Mouse (Mus musculus): ENCODE data around the gene Mtus2. TPM values are rescaled to one million over a fixed set of nuclear protein-coding genes. Genes with fewer than 3 reads are reported as not detected.

Mtus2 gene
- polyA plus RNA-seq, 1 experiment from 2014 or later: 48.9 TPM

DNA sequence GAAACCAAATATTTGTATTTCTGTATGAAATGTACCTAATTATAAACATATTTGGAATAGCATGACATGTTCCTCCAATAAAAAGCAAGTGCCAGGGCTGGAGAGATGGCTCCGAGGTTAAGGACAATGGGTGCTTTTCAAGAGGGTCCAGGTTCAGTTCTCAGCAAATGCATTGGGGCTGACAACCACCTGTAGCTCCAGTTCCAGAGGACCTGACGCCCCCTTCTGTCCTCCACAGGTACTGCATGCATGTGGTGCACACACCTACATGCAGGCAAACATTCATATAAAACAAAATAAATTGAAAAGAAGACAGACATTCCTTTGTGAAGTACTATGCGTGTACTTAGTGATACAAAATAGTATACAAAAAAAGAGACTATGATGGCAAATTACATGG, 102.2 kb downstream of the Mtus2 start:
- 73% methylated on average over 3 of the region's 3 CpGs for WGBS
- Histone ChIP-seq H3K4me1 (no peaks in the 10 kb centered on the region), H3K9ac (no peak overlapping the region), H3K27me3 (no peaks in the 10 kb centered on the region), H3K27ac (no peak overlapping the region), H3K36me3 (no peaks in the 10 kb centered on the region), H3K4me3 (no peak overlapping the region), H3K4me2 (replicated peaks) (no peak overlapping the region), H3K9me3 (replicated peaks) (no peaks in the 10 kb centered on the region; the same call in 1 of the 2 replicates)
- no peak for ATAC-seq (ENCODE audit: low FRiP score)

DNA sequence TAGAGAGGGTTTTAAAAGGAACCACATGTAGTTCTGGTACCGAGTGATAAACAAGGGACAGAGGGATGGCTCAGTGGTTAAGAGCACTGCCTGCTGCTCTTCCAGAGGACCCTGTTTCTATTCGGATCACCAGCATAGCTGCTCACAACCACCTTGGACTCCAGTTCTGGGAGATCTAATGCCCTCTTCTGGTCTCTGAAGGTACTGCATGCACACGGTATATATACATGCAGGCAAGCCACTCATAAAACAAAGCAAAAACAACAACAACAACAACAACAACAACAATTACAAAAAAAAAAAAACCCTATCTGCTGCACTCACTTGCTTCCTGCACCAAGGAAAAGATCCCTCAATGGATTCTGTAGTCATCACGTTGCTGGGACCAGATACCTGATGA, 104.7 kb downstream of the Mtus2 start:
- H3K4me3 ChIP-seq: no peak overlapping the region
- WGBS: 89% methylated on average over 4 of the region's 4 CpGs
- H3K9me3 ChIP-seq (replicated peaks): no peaks in the 10 kb centered on the region; the same call in 1 of the 2 replicates
- no peak overlapping the region for H3K27ac ChIP-seq
- H3K36me3 ChIP-seq: no peaks in the 10 kb centered on the region
- H3K9ac ChIP-seq: no peak overlapping the region
- no peak overlapping the region for H3K4me2 ChIP-seq (replicated peaks)
- no peaks in the 10 kb centered on the region for H3K27me3 ChIP-seq
- H3K4me1 ChIP-seq: no peaks in the 10 kb centered on the region
- no peak for ATAC-seq (ENCODE audit: low FRiP score)

DNA sequence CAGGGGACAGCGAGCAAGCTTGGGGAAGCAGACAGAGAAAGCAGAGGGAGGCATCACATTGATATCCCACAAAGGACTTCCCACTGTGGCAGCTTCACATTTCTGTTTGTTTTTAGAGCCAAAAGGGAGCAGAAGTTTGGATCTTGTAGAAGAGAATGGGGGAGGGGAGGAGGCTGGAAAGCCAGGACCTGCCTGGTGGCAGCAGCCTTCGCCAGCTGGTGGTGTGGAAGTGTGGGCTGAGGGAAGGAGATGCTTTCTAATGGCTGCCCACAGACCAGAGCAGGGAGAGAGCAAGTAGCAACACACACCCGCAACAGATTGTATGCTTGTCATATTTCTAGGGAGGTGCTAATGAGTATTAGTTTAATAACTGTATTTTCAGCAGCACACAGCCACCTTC, 106.6 kb downstream of the Mtus2 start:
- Histone ChIP-seq H3K4me1 (no peaks in the 10 kb centered on the region), H3K9me3 (replicated peaks) (no peaks in the 10 kb centered on the region; the same call in 1 of the 2 replicates), H3K9ac (no peak overlapping the region), H3K36me3 (no peaks in the 10 kb centered on the region), H3K27me3 (no peaks in the 10 kb centered on the region), H3K27ac (no peak overlapping the region), H3K4me2 (replicated peaks) (no peak overlapping the region), H3K4me3 (no peak overlapping the region)
- 76% methylated on average over 3 of the region's 3 CpGs for WGBS
- ATAC-seq (ENCODE audit: low FRiP score): no peak

DNA sequence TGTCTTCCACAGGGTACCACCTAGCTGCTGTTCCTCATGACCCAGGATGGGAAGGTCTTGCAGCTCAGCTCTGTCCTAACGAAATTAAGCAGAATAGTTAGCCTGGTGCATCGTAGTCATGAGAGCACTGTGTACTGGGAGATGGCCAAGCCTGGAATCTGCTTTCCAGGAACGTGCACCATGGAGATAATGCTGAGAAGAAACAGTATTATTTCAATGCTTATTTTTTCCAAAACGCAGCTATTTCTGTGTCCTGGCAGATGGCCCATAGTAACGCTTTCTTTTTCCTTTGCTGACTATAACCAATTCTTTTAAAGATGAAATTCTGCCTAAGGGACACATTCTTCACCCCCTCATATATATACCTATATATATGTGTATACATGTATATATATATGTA, 108.1 kb downstream of the Mtus2 start:
- 83% methylated on average over 5 of the region's 5 CpGs for WGBS
- H3K27me3 ChIP-seq: no peaks in the 10 kb centered on the region
- no peaks in the 10 kb centered on the region for H3K36me3 ChIP-seq
- H3K4me2 ChIP-seq (replicated peaks): no peak overlapping the region
- no peaks in the 10 kb centered on the region; the same call in 1 of the 2 replicates for H3K9me3 ChIP-seq (replicated peaks)
- no peaks in the 10 kb centered on the region for H3K4me1 ChIP-seq
- H3K9ac ChIP-seq: no peak overlapping the region
- no peak overlapping the region for H3K4me3 ChIP-seq
- ATAC-seq (ENCODE audit: low FRiP score): no peak
- H3K27ac ChIP-seq: no peak overlapping the region

DNA sequence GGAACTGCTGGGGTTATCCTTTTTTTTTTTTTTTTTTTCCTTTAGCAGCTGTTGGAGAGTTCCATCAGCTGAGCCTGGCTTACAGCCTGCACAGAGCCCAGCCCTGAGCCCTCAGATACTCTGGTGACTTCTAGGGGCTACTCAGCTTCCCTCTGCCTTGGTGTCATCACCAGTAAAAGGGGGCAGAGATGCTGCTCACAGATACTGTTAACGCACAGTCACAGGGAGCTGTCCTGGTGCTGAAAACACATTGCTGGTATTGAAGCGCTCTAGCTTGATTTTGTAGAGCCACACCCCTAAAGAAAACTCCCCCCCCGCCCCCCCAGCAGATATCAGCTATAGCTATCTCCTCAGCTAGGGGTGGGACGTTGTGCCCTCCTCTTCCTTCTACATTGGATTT, 112.8 kb downstream of the Mtus2 start:
- H3K27me3 ChIP-seq: no peaks in the 10 kb centered on the region
- no peak overlapping the region for H3K4me3 ChIP-seq
- no peaks in the 10 kb centered on the region for H3K4me1 ChIP-seq
- WGBS: 9% methylated on average over 4 of the region's 4 CpGs
- no peak for ATAC-seq (ENCODE audit: low FRiP score)
- H3K4me2 ChIP-seq (replicated peaks): no peak overlapping the region
- no peak overlapping the region for H3K9ac ChIP-seq
- H3K27ac ChIP-seq: no peak overlapping the region
- H3K36me3 ChIP-seq: no peaks in the 10 kb centered on the region
- H3K9me3 ChIP-seq (replicated peaks): no peaks in the 10 kb centered on the region

DNA sequence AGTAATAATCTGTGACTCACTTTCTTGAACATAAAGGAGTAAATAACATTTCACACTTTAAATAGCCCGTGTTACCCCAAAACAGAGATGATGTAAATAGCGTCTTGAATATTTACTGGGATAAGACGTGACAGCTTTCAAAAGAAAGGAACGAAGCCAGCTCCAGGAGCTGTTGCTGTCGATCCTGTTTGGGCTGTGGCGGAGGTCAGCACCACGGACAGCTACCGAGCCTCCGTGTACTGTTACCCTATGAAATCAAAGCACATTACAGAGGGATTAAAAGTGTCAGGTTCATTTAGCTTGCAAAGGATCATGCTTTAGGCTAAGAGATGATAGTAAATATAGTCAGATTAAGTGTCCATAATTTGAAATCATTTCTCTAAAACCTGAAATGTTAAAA, 114.7 kb downstream of the Mtus2 start:
- no peaks in the 10 kb centered on the region for H3K36me3 ChIP-seq
- no peak for ATAC-seq (ENCODE audit: low FRiP score)
- 10% methylated on average over 9 of the region's 9 CpGs for WGBS
- H3K4me2 ChIP-seq (replicated peaks): no peak overlapping the region
- H3K9me3 ChIP-seq (replicated peaks): no peaks in the 10 kb centered on the region
- no peak overlapping the region for H3K27ac ChIP-seq
- H3K9ac ChIP-seq: no peak overlapping the region
- no peaks in the 10 kb centered on the region for H3K4me1 ChIP-seq
- no peak overlapping the region for H3K4me3 ChIP-seq
- no peaks in the 10 kb centered on the region for H3K27me3 ChIP-seq

DNA sequence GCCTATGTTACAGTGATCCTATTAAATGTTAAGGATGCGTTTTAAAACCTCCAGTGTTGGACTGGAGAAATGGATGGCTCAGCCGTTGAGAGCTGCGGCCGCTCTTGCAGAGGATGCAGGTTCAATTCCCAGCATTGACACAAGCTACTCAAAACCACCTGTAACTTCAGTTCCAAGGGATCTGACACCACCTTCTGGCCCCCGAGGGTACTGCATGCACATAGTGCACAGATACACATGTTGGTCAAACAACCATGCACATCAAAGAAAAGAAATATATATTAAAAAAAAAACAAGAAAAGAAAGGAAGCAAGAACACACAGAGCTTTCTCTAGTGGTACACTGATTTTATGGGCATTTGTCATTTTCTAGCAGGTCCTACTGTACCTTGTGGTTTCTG, 116.3 kb downstream of the Mtus2 start:
- WGBS: 90% methylated on average over 5 of the region's 5 CpGs
- no peak for ATAC-seq (ENCODE audit: low FRiP score)
- H3K9me3 ChIP-seq (replicated peaks): no peaks in the 10 kb centered on the region

DNA sequence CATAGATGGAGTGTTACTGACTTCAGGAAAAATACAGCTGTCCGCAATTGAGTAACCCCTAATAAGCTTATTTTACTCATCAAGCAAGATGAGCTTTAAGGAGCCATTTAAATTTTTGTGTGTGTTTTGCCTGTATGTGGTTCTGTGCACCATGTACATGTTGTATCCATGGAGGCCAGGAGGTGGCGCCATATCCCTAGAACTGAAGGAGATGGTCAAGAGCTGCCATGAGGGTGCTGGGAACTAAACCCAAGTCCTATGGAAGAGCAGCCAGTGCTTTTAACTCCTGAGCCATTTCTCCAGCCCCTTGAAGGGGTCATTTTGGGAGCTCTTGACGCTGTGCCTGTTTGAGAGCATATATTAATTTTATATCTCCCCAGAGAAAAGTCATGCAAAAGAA, 122.6 kb downstream of the Mtus2 start:
- peaks cover 4% of the 10 kb centered on the region; the same call in 1 of the 2 replicates for H3K36me3 ChIP-seq
- H3K9ac ChIP-seq: no peak overlapping the region
- WGBS: 84% methylated on average over 3 of the region's 3 CpGs
- ATAC-seq (ENCODE audit: low FRiP score): no peak
- no peak overlapping the region for H3K4me2 ChIP-seq (replicated peaks)
- no peaks in the 10 kb centered on the region for H3K27me3 ChIP-seq
- no peak overlapping the region for H3K4me3 ChIP-seq
- no peaks in the 10 kb centered on the region for H3K4me1 ChIP-seq
- H3K9me3 ChIP-seq (replicated peaks): peaks cover 5% of the 10 kb centered on the region; the same call in 1 of the 2 replicates
- no peak overlapping the region for H3K27ac ChIP-seq

More for the DNA sequence above, 116.3 kb downstream of the Mtus2 start:
- no peak overlapping the region for H3K9ac ChIP-seq
- no peaks in the 10 kb centered on the region for H3K4me1 ChIP-seq
- no peaks in the 10 kb centered on the region for H3K36me3 ChIP-seq
- no peak overlapping the region for H3K4me2 ChIP-seq (replicated peaks)
- no peaks in the 10 kb centered on the region for H3K27me3 ChIP-seq
- no peak overlapping the region for H3K4me3 ChIP-seq
- no peak overlapping the region for H3K27ac ChIP-seq

DNA sequence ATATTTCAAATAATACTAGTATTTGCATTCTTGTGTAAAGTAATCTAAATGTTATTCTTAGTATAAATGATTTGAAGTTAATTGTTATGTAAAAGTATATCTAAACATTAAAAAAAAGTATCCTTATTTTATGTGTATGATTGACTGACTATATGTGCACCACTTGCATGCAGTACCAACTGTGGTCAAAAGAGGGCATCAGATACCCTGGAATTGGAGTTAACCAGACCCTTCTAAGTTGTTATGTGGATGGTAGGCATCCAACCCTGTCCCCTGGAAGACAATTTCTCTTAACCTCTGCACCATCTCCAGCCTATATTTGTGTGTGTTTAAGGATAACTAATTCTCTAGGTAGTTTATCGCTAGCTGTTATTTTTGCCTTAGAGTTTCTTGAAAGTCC, 126.4 kb downstream of the Mtus2 start:
- no peak for ATAC-seq (ENCODE audit: low FRiP score)
- no peaks in the 10 kb centered on the region for H3K4me1 ChIP-seq
- peaks cover 4% of the 10 kb centered on the region; the same call in 1 of the 2 replicates for H3K36me3 ChIP-seq
- peaks cover 5% of the 10 kb centered on the region; the same call in 1 of the 2 replicates for H3K9me3 ChIP-seq (replicated peaks)
- WGBS: 97% methylated on average over 1 of the region's 1 CpGs
- H3K27me3 ChIP-seq: no peaks in the 10 kb centered on the region
- no peak overlapping the region for H3K27ac ChIP-seq
- H3K9ac ChIP-seq: no peak overlapping the region
- H3K4me2 ChIP-seq (replicated peaks): no peak overlapping the region
- H3K4me3 ChIP-seq: no peak overlapping the region

DNA sequence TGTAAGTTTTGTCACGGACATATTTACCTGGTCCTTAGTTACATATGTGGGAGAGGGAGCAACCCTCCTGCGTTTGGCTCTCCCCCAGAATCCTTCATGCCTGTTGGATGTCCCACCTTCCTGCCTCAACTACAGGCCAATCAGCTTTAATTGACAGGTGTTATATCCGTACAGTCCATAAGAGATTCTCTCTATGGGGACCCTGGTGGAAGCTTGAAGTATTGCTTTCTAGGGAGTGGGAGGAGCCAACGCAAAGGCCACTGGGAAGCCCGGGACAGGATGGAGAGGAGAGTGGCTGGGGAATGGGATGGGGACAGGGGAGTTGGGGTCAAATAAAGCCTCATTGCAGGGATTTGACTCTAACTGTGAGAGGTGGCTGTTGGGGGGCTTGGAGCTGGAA, 127.6 kb downstream of the Mtus2 start:
- H3K4me1 ChIP-seq: no peaks in the 10 kb centered on the region
- H3K27me3 ChIP-seq: no peaks in the 10 kb centered on the region
- peaks cover 8% of the 10 kb centered on the region; the same call in 1 of the 2 replicates for H3K9me3 ChIP-seq (replicated peaks)
- H3K9ac ChIP-seq: no peak overlapping the region
- ATAC-seq (ENCODE audit: low FRiP score): no peak
- no peak overlapping the region for H3K27ac ChIP-seq
- no peak overlapping the region for H3K4me3 ChIP-seq
- no peak overlapping the region for H3K4me2 ChIP-seq (replicated peaks)
- peaks cover 4% of the 10 kb centered on the region; the same call in 1 of the 2 replicates for H3K36me3 ChIP-seq
- WGBS: 87% methylated on average over 5 of the region's 5 CpGs

DNA sequence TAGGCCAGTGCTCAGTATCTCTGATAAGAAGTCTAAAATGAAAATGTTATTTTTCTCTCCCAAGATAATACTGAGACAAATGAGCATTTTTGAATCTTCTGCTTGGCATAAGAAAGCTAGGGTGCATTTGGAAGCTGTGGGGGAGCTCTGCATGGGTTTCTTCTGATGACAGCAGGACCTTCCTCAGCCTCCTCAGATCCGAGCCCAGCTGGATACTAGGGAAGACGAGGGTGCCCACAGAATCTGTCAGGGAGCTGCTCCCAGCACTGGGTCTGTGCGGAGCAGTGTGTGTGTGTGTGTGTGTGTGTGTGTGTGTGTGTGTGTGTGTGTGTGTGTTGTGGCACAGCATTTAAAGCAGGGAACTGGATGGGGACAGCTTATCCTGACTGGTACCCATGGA, 130.7 kb downstream of the Mtus2 start:
- H3K9ac ChIP-seq: no peak overlapping the region
- H3K36me3 ChIP-seq: peaks cover 2% of the 10 kb centered on the region; the same call in 1 of the 2 replicates
- ATAC-seq (ENCODE audit: low FRiP score): no peak
- H3K4me3 ChIP-seq: no peak overlapping the region
- H3K27me3 ChIP-seq: no peaks in the 10 kb centered on the region
- H3K4me2 ChIP-seq (replicated peaks): no peak overlapping the region
- WGBS: 72% methylated on average over 3 of the region's 3 CpGs
- no peaks in the 10 kb centered on the region for H3K4me1 ChIP-seq
- peaks cover 3% of the 10 kb centered on the region; the same call in 1 of the 2 replicates for H3K9me3 ChIP-seq (replicated peaks)
- no peak overlapping the region for H3K27ac ChIP-seq

DNA sequence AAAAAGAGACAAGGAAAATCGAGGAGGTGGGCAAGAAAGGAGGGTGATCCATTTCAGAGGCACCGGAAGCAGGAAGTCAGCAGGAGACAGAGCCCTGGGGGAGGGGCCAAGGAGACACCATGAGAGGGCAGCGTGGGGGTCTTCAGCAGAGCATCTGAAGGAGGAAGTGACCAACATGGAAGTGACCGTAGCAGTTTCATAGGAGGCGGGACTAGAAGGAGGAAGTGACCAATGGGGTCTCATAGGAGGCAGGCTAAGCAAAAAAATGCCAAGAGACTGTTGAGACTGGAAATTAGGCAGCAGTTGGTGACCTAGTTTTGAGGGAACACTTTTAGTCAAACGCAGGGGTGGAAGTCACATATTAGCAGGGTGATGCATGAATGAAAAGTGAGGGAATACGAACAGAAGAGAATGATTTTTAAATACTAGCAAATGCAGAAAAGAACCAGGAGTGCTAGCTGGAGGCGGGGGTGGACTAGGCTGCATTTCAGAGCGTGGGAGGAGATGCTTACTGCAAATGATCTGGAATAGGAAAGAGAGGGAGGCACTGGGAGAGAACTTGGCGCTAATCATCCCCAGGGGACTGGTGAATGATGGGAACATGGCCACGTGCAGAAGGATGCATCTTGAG, 133.2 kb downstream of the Mtus2 start:
- Histone ChIP-seq H3K27me3 (no peaks in the 10 kb centered on the region), H3K4me1 (no peaks in the 10 kb centered on the region), H3K9me3 (replicated peaks) (0 out of 2 replicates have a peak, but pooled peaks cover 2% of the 10 kb centered on the region), H3K4me2 (replicated peaks) (no peak overlapping the region), H3K36me3 (no peaks in the 10 kb centered on the region), H3K27ac (no peak overlapping the region), H3K4me3 (no peak overlapping the region), H3K9ac (no peak overlapping the region)
- no peak for ATAC-seq (ENCODE audit: low FRiP score)
- 81% methylated on average over 11 of the region's 11 CpGs for WGBS

DNA sequence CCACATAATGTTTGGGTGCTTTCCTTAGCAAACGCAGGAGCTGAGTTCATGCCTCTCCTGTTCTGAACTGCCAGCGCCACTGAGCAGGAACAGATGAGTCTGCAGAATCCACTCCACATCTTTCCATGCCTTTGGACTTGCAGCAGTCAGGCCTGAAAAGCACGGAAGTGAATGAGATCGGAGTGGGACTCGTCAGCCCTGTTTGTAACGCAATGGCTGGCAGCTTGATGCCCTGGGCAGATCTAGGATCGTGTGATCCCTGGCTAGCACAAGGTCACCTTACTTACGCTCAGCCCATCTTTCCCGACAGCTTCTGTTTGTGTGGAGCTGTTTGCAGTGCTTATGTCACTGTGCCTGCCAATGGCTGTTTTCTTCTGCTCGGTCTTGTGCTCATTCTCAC, 137.5 kb downstream of the Mtus2 start:
- Histone ChIP-seq H3K27me3 (no peaks in the 10 kb centered on the region), H3K4me1 (no peaks in the 10 kb centered on the region), H3K9ac (no peak overlapping the region), H3K27ac (peak overlapping the region; percentile 37; the same call in 1 of the 2 replicates), H3K4me3 (no peak overlapping the region), H3K9me3 (replicated peaks) (no peaks in the 10 kb centered on the region), H3K4me2 (replicated peaks) (no peak overlapping the region), H3K36me3 (no peaks in the 10 kb centered on the region)
- ATAC-seq (ENCODE audit: low FRiP score): no peak
- WGBS: 60% methylated on average over 10 of the region's 10 CpGs

All from hindbrain, embryonic 12.5 days (tissue).